Mouse (Mus musculus) liver, postnatal 0 days (tissue): ENCODE results near the gene Lclat1.

Source experiments
- CTCF ChIP-seq: sonication (generic); IDR thresholded peaks from 2 replicates; pipeline ENCODE4 v1.5.1; 2016; ENCODE audit warnings: antibody characterized with exemption, low read depth
- EP300 ChIP-seq: IDR thresholded peaks from 2 replicates; pipeline ENCODE4 v1.6.1; 2016; ENCODE audit warnings: antibody characterized with exemption, low read depth, mild to moderate bottlenecking

GRCm38 (mm10) chr17:73118702-73119101 lies 10.9 kb downstream of the Lclat1 start:
- TF ChIP-seq EP300 (no peak), CTCF (no peak)
